Mouse (Mus musculus) effector memory CD4-positive, alpha-beta T cell, adult 7 months (primary cell): Measurements from ENCODE around the gene Zfp874a. TPM values are rescaled to one million over a fixed set of nuclear protein-coding genes. Genes with fewer than 3 reads are reported as not detected.

Source experiments
- polyA plus RNA-seq: library from polyadenylated mRNA; unstranded; fragments of 100-300 nt; shearing (Covaris generic); gene quantifications from one replicate; pipeline ENCODE4 v1.2.1, GENCODE M21; 2017

The Zfp874a gene
- 34.3 TPM for polyA plus RNA-seq

GRCm38 (mm10) chr13:67451172-67452020 lies at the start of gene Zfp874a:
Gene Zfp874a, minus strand, starts transcription at chr13:67451624.

GRCm38 (mm10) chr13:67500084-67500719 lies 48.8 kb upstream of the Zfp874a start, which contains the start of gene Zfp58:
Gene Zfp58, minus strand, starts transcription at chr13:67500555.

GRCm38 (mm10) chr13:67483625-67484423 lies 32.4 kb upstream of the Zfp874a start, which contains the start of gene Zfp874b:
Gene Zfp874b, minus strand, starts transcription at chr13:67484258.

GRCm38 (mm10) chr13:67421207-67421857 lies 30.1 kb downstream of the Zfp874a start, which contains the start of gene Zfp459:
Gene Zfp459, minus strand, starts transcription at chr13:67421418.

GRCm38 (mm10) chr13:67399183-67399903 lies 52.1 kb downstream of the Zfp874a start, which contains the start of gene Zfp429:
Gene Zfp429, minus strand, starts transcription at chr13:67399819.

GRCm38 (mm10) chr13:67375050-67375911 lies 76.1 kb downstream of the Zfp874a start, which contains the start of the genes Gm28041 and Zfp456:
Gene Gm28041, minus strand, starts transcription at chr13:67375733.
Gene Zfp456, minus strand, starts transcription at chr13:67375810.

Other genes starting within 250 kb of the Zfp874a start
- gene Zfp458, start 173.2 kb downstream of the Zfp874a start, polyA plus RNA-seq: 1.7 TPM
- gene Zfp457, start 145.1 kb downstream of the Zfp874a start, polyA plus RNA-seq: not detected
- gene Zfp595, start 119.1 kb downstream of the Zfp874a start, polyA plus RNA-seq: 5.7 TPM
- 0.94 TPM for gene Gm28044, start 91.1 kb downstream of the Zfp874a start, polyA plus RNA-seq
- gene Zfp953, start 91.0 kb downstream of the Zfp874a start, polyA plus RNA-seq: 2.0 TPM
- gene Gm28041, start 75.9 kb downstream of the Zfp874a start, polyA plus RNA-seq: 1.2 TPM
- 5.7 TPM for gene Zfp456, start 75.8 kb downstream of the Zfp874a start, polyA plus RNA-seq
- 29.1 TPM for gene Zfp429, start 51.8 kb downstream of the Zfp874a start, polyA plus RNA-seq
- gene Zfp459, start 30.2 kb downstream of the Zfp874a start, polyA plus RNA-seq: 3.5 TPM
- 13.9 TPM for gene Zfp874b, start 32.6 kb upstream of the Zfp874a start, polyA plus RNA-seq
- gene Zfp58, start 48.9 kb upstream of the Zfp874a start, polyA plus RNA-seq: 17.3 TPM
- not detected for gene Gm26965, start 74.5 kb upstream of the Zfp874a start, polyA plus RNA-seq
- 44.6 TPM for gene Zfp87, start 74.6 kb upstream of the Zfp874a start, polyA plus RNA-seq
- 15.9 TPM for gene Zfp748, start 102.2 kb upstream of the Zfp874a start, polyA plus RNA-seq
- 5.3 TPM for gene Zfp729b, start 158.1 kb upstream of the Zfp874a start, polyA plus RNA-seq
- 3.1 TPM for gene Gm49345, start 186.1 kb upstream of the Zfp874a start, polyA plus RNA-seq
- gene Zfp729a, start 186.2 kb upstream of the Zfp874a start, polyA plus RNA-seq: 4.8 TPM
- gene Zfp738, start 235.4 kb upstream of the Zfp874a start, polyA plus RNA-seq: 12.5 TPM